Mouse (Mus musculus): ENCODE results near the gene Zdhhc1.

GRCm38 (mm10) chr8:105445296-105446126 is 51.2 kb downstream of the Zdhhc1 start:
- TF ChIP-seq GATA1 (IDR thresholded peaks at IDR 0.05; ENCODE audit: low read length) (no peak), TAL1 (IDR thresholded peaks at IDR 0.05; ENCODE audit: low read length) (no peak)

All from erythroblast, embryonic 14.5 days (primary cell).